Mouse (Mus musculus) right cerebral cortex, postnatal 10 days (tissue): ENCODE data around the gene Cabp2.
"Not testable (repeated sequence)": the region's sequence is repeated elsewhere in the genome, so short reads cannot be mapped to it uniquely, and the experiment has no call there.

Experiments used
- DNase-seq, 2 experiments: peaks; one replicate each; pipeline ENCODE4 v3.0.0; 2021; ENCODE audit warnings: low spot score in 2 of 2

The Cabp2 gene

DNA sequence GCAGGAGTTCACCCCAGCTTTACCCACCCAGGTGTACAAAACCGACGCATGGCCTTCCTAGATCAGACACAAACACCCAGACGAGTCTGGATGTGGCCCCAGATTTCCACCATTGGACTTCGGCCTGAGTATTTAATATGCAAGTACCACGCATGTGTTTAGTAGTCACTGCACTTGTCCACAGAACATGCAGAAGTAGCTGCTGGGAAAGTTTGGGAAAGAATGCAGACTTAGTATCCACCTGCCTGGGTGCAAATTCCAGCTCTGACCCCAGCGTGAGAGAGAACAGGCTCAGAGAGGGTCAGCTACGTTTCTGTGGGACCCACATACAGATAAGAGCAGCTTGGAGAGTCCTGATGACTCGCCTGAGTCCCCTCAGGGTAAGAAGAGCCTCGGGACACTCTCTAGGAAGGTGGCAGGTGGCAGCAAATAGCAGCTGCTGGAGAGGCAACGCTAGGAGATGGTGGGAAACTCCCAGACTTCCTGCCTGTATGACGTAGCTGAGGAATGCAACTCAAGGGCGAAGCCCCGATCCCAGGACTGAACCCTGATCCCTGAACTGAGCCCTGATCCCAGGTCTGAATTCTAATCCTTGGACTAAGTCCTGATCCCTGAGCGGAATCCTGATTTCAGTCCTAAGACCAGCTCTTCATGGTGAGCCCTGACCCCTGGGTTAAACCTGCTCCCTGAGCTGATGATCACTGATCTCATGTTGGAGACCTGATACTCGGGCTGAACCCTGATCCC lies 25.3 kb upstream of the Cabp2 start:
- DNase-seq = no peak

- DNase-seq = no peak
Measured at GRCm38 (mm10) chr19:4056727-4057126, 24.7 kb upstream of the Cabp2 start.

DNA sequence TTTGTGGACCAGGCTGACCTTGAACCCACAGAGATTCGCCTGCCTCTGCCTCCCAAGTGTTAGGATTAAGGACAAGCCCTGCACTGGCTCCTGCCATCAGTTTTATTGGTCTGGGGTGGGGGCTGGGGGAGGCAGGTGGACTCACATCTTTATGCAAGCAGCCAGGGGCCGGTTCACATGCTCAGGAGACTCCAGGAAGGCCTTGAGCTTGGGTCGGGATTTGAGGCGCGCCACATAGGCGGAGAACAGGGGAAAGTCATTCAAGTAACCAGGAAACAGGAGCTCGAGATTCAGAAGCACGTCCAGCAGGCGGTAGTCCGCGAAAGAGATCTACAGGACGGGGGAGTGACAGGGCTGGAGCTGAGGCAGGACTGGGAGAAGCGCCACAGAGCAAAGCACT lies 24.0 kb upstream of the Cabp2 start:
- DNase-seq = no peak

GRCm38 (mm10) chr19:4057962-4058361 lies 23.4 kb upstream of the Cabp2 start:
- no peak for DNase-seq

DNA sequence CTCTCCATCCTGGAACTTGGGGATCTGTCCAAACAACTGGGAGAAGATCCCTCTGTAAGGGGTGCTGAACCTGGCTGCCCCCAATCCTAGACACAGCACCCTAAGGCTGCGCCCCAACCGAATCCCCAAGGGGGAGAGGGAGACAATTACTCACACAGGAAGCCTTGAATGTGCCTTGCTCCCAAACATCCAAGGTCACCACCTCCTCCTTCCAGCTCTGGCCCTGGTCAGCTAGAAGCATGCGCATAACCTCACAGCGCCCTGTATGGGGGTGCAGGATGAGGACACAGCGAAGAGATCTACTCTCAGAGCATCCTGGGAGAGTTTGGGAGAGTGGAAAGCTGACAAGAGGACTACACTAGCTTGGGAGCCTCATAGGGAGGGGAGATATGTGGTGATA lies 22.8 kb upstream of the Cabp2 start:
- DNase-seq = no peak

- DNase-seq = no peak
Measured at GRCm38 (mm10) chr19:4059069-4059740, 22.2 kb upstream of the Cabp2 start, which contains the start of gene Gstp3. TSS of gene Gstp3 (minus strand) at chr19:4059569.

- DNase-seq = not testable (repeated sequence)
Measured at GRCm38 (mm10) chr19:4060044-4060898, 21.1 kb upstream of the Cabp2 start.

DNA sequence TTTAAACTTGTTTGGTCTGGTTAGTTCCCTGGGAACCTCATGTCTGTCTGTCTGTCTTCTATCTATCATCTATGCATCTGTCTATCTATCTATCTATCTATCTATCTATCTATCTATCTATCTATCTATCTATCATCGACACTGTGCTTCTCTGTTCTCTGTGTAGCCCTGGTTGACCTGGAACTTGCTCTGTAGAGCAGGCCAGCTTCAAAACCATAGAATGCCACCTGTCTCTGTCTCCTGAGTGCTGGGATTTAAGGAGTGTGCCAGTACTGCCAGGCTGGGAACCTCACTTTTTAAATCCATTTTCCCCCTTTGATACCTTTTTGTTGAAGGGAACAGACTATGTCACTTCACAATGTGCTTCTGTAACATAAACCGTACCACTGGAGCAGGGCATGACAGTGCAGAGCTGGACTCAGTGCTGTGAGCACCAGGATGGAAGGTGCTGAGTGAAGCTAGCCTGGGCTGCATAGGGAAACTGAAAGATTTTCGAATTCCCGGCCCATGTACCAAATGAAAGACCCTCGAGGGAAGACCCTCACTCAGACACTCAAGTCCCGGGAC lies 20.4 kb upstream of the Cabp2 start:
- DNase-seq = no peak

- DNase-seq = not testable (repeated sequence)
Measured at GRCm38 (mm10) chr19:4063357-4063756, 18.0 kb upstream of the Cabp2 start.

DNA sequence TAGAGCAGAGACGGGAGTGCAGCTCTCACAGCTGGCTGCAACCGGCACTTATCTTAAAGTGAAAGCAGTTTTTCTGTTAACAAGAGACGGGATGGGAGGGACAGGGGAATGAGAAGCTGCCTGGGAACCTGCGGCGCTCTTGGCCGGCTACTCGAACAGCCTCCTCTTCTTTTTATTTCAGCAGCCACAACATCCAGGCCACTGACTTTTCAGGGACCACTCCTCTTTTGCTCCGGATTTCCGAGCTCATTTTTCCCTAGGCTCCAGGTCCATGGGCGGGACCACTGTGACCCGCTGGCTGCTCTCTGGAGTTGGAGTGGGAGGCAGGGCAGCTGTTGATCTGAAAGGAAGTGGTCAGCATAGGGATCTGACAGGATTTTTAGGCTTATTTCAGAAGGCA lies 16.9 kb upstream of the Cabp2 start:
- DNase-seq = not testable (repeated sequence)

GRCm38 (mm10) chr19:4066280-4066679 lies 15.1 kb upstream of the Cabp2 start:
- no peak for DNase-seq

DNA sequence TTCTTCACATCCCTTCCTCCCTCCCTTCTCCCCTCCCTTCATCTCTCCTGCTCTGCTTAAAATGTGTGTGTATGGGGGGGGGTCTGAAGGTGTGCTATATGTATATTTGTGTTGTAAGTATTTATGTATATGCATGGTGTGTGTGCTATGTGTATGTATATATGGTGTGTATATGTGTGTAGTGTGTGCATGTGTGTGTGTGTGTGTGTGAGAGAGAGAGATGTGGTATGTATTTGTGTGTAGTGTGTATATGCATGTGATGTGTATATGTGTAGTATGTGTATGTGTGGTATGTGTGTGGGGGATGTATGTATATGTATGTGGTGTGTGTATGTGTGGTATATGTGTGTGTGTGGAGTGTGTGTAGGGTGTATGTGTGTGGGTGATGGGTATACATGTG lies 14.5 kb upstream of the Cabp2 start:
- DNase-seq = no peak

- not testable (repeated sequence) for DNase-seq
Measured at GRCm38 (mm10) chr19:4068242-4068641, 13.1 kb upstream of the Cabp2 start.

DNA sequence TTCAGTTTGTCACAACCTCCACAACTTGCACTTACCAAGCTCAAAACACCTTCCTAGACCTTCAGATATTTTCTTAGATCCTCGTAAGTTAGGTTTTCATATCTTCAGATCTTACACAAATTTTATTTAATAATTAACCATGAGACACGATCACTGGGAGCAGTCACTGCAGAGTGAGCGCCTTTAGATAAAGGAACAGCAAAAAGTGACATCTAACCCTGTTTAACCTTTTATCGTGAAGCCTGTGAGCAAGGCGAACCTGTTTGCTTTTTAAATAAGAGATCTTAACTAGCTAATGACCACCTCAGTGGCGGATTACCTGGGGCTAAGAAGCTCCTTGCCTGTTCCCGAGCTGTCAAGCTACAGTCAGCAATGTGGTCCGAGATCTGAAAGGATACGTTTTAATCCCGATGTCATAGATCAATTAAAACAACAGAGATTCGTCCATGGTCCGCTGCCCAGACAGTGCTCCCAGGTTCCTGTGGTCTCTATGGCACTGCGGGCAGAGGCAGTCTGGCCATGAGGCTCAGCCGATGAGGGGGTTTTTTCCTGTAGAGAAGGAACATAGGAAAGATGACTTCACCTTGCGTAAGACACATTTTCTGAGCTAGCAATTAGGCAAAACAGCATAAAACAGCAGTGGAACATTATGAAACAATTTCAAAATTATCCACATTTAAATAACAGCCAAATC lies 12.5 kb upstream of the Cabp2 start:
- DNase-seq = no peak

DNA sequence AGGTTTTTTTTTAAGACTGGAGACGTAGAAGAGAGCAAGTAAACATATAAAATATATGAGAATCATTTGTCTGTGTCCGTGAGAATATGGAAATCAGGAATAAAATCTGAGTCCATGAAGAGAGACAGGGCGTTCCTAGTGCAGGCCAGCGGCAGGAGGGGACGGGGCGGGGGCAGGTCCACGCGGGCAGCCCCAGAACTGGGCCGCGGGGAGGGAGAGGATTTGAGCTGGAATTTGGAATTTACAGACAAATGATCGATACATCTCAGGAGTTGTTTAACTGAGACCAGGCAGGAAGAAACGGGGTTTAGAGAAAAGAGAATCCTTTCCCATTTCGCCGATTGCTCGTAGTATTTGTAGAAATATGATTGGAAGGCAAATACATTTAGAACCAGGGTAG lies 11.1 kb upstream of the Cabp2 start:
- DNase-seq = no peak

DNA sequence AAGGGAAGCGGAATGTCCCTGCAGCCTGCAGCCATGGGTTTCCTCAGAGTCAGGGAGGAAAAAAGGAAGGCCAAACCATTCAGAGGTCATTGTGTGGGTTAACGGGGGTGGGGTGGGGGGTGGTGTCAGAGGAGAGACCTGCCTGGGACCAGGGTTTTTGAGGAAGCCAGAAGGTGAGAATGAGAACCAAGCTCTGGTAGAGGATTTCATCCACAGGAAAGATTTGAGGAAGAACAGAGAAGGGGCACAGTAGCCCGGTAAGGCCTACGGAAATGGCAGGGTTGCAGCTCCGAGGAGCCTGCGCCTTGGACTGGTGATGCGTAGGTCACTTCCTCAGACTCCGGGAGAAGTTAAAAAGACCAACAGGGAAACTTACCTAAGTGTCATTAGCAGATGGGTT lies 10.6 kb upstream of the Cabp2 start:
- DNase-seq = no peak

- no peak for DNase-seq
Measured at GRCm38 (mm10) chr19:4071406-4071805, 10.0 kb upstream of the Cabp2 start.

DNA sequence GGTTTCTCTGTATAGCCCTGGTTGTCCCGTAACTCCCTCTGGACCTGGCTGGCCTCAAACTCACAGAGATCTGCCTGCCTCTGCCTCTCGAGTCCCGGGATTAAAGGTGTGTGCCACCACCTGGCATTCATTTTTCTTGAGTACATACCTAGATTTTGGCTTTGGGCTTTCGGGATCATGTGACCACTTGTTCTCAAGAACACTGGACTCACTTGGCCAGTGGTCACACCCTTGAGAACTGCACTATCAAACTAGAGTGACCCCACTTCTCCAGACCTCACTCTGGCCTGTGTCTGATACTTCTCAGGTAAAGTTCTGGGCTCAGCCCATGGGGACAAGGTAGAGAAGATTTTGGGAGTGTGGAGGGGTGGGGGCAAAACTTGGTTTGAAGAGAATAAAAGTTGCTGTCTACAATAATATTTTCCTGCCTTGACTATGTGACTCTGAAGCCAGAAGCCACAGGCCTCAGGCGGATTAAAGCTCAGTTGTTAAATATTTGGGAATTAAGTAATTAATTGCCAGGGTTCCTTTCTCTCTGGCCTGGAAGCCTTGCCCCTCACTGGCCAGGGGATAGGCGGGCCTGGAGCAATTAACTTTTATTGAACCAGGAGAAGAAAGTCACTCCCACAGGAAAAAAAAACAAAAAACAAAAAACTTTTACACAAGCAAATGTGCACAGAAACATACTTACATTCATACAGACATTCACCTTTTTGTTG lies 8.5 kb upstream of the Cabp2 start:
- DNase-seq = no peak

- no peak for DNase-seq
Measured at GRCm38 (mm10) chr19:4075531-4075930, 5.8 kb upstream of the Cabp2 start.

- DNase-seq = no peak
Measured at GRCm38 (mm10) chr19:4079594-4079993, 1.8 kb upstream of the Cabp2 start.

DNA sequence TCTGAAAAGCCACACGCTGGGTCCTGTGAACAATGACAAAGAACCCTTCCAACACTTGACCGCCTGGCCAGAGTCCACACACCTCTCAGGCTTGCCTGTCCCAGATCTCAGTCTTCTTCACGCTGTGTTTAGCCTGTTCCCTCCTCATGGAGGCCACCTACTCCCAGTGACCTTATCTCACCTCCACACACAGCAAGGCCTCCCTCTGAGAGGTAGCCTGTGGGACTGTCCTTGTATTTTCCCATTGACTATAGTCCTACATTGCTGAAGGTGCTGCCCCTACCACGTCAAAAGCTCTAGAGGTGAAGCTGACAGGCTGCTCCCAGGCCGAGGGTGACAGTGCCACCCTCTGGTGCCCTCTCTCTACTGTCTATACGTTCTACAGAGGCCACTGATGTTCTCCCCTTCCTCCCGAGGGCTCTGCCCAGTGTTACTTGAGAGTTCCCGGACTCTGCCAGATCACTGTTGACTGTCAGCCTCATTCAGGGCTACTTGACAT lies 818 bp upstream of the Cabp2 start:
- no peak for DNase-seq
